Mouse (Mus musculus) megakaryocyte, embryonic 14.5 days (primary cell): Measurements from ENCODE around the gene Klhl5.

ENCODE experiments used
- FLI1 ChIP-seq: IDR thresholded peaks from 2 replicates; pipeline ENCODE4 v1.6.1; 2012; ENCODE audit warnings: low read length, inconsistent platforms, mixed read lengths
- GATA1 ChIP-seq: IDR thresholded peaks from 3 replicates; pipeline ENCODE4 v1.6.1; 2012; ENCODE audit warnings: mixed read lengths, low read length, inconsistent platforms, borderline replicate concordance

- no peak for TF ChIP-seq FLI1
- no peak for TF ChIP-seq GATA1
Measured at GRCm38 (mm10) chr5:65076748-65077147, 30.6 kb upstream of the Klhl5 start.
